Mouse (Mus musculus) ES-Bruce4 (cell line): ENCODE data around the gene Bbs12. TPM values are rescaled to one million over a fixed set of nuclear protein-coding genes. Genes with fewer than 3 reads are reported as not detected.

Experiments used
- H3K27ac ChIP-seq: 2 replicates; pipeline ENCODE4 v1.5.1; 2012; ENCODE audit warnings: low read length, inconsistent platforms; ENCODE audit not compliant: insufficient read depth
- H3K27me3 ChIP-seq: 2 replicates; pipeline ENCODE4 v1.6.1; 2012; ENCODE audit warnings: mild to moderate bottlenecking, low read length, inconsistent platforms; ENCODE audit not compliant: control insufficient read depth, poor library complexity, insufficient read depth, severe bottlenecking
- H3K36me3 ChIP-seq: 2 replicates; pipeline ENCODE4 v1.6.1; 2012; ENCODE audit warnings: inconsistent platforms, mild to moderate bottlenecking, low read length, moderate library complexity; ENCODE audit not compliant: control insufficient read depth, poor library complexity, insufficient read depth, severe bottlenecking
- H3K4me1 ChIP-seq: one replicate; pipeline ENCODE4 v1.8.1; 2011; ENCODE audit warnings: low read length; ENCODE audit not compliant: control insufficient read depth, insufficient read depth
- H3K4me3 ChIP-seq: 2 replicates; pipeline ENCODE4 v1.5.1; 2011; ENCODE audit warnings: low read depth, mild to moderate bottlenecking, low read length
- H3K9ac ChIP-seq: 2 replicates; pipeline ENCODE4 v1.6.1; 2012; ENCODE audit warnings: low read depth, mild to moderate bottlenecking, inconsistent platforms; ENCODE audit not compliant: poor library complexity, severe bottlenecking
- H3K9me3 ChIP-seq: replicated peaks from 2 replicates; pipeline ENCODE4 v1.6.1; 2012; ENCODE audit warnings: mild to moderate bottlenecking, low read length, inconsistent platforms; ENCODE audit not compliant: control insufficient read depth, poor library complexity, insufficient read depth, severe bottlenecking
- CTCF ChIP-seq: IDR thresholded peaks from one replicate; pipeline ENCODE4 v1.8.1; 2011; ENCODE audit warnings: low read depth, low read length
- EP300 ChIP-seq: IDR thresholded peaks from 2 replicates; pipeline ENCODE4 v1.6.1; 2011; ENCODE audit warnings: low read depth, low read length; ENCODE audit not compliant: insufficient read depth
- POLR2A ChIP-seq: IDR thresholded peaks from one replicate; pipeline ENCODE4 v1.8.1; 2011; ENCODE audit warnings: low read length; ENCODE audit not compliant: insufficient read depth
- polyA plus RNA-seq: library from polyadenylated mRNA; stranded (reverse); fragments of >200 nt; gene quantifications from 2 replicates; pipeline ENCODE4 v1.2.4, GENCODE M21; 2011; ENCODE audit warnings: low read depth; ENCODE audit not compliant: missing spikeins, insufficient read depth, insufficient read length

The Bbs12 gene
- polyA plus RNA-seq, 1 experiment, result 4.4 TPM

DNA sequence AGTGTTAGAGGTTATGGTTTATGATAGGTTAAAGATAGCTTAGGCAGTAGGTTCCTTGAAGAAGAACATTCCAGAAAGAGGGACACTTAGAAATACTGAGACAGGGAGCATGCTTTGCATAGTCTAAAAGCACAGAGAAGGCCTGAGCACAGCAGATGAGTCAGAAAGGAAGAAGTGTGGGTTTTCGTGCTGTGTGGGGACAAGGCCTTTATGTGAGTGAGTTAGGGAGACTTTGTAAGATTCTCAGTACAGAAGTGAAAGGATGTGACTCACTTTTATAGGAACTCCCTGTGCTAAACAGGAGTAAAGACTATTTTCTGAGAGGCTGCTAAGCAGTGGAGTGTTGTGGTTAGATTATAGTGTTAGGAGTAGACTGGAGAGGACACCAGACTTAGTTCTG lies 1.0 kb downstream of the Bbs12 start:
- H3K9ac ChIP-seq, result peak overlapping the region; percentile 73
- no peaks in the 10 kb centered on the region for H3K27me3 ChIP-seq
- H3K27ac ChIP-seq, result no peak overlapping the region
- H3K9me3 ChIP-seq, result no peaks in the 10 kb centered on the region
- H3K36me3 ChIP-seq, result no peaks in the 10 kb centered on the region
- H3K4me1 ChIP-seq, result peaks cover 5% of the 10 kb centered on the region
- no peak overlapping the region for H3K4me3 ChIP-seq
- TF ChIP-seq EP300 (no peak), CTCF (no peak), POLR2A (no peak)

DNA sequence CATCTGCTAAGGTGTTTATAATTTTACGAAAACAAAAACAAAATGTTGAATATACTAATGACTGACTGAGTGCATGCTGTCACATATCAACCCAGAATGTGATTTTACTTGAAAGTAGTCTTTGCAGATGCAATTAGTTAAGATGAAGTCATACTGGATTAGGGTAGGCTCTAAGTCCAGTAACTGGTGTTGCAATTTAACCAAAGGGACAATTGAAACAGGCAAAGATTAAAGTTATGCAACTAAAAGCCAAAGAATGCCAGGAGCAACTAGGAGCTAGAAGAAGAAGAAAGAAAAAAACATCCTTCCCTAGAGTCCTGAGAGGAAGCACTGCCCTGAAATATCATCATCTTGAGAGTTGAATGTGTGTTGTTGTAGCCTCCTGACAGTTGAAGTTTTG lies 3.9 kb downstream of the Bbs12 start:
- Histone ChIP-seq H3K4me1 (peaks cover 5% of the 10 kb centered on the region), H3K4me3 (no peak overlapping the region), H3K27me3 (no peaks in the 10 kb centered on the region)

DNA sequence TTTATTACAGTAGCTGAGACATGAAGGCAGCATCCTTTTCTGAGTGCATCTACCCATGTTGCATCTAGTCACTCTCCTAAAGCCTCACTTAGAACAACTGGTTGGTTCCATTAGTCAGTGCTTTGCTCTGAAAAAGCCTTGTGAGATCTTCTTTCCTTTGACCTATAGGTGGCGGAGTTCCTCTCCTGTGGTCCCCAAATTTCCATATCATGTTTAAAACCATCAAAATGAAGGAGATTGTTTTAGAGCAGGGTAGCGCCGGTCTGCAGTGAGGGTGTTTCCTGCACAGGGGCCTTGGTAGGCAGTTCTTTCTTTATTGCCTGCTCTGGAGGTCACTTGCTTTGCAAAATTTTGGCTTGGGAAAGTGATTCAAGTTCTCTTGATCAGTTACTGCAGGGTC lies 12.0 kb downstream of the Bbs12 start:
- no peaks in the 10 kb centered on the region for H3K4me1 ChIP-seq
- H3K27ac ChIP-seq, result no peak overlapping the region
- no peak overlapping the region for H3K4me3 ChIP-seq
- TF ChIP-seq EP300 (no peak), CTCF (no peak), POLR2A (no peak)
- H3K9me3 ChIP-seq, result no peaks in the 10 kb centered on the region
- H3K27me3 ChIP-seq, result no peaks in the 10 kb centered on the region
- no peak overlapping the region for H3K9ac ChIP-seq
- no peaks in the 10 kb centered on the region; the same call in 1 of the 2 replicates for H3K36me3 ChIP-seq

More for the DNA sequence above, 3.9 kb downstream of the Bbs12 start:
- no peaks in the 10 kb centered on the region for H3K9me3 ChIP-seq
- H3K36me3 ChIP-seq, result no peaks in the 10 kb centered on the region; the same call in 1 of the 2 replicates
- TF ChIP-seq EP300, result no peak
- no peak for TF ChIP-seq CTCF
- no peak for TF ChIP-seq POLR2A
- no peak overlapping the region for H3K27ac ChIP-seq
- H3K9ac ChIP-seq, result no peak overlapping the region

DNA sequence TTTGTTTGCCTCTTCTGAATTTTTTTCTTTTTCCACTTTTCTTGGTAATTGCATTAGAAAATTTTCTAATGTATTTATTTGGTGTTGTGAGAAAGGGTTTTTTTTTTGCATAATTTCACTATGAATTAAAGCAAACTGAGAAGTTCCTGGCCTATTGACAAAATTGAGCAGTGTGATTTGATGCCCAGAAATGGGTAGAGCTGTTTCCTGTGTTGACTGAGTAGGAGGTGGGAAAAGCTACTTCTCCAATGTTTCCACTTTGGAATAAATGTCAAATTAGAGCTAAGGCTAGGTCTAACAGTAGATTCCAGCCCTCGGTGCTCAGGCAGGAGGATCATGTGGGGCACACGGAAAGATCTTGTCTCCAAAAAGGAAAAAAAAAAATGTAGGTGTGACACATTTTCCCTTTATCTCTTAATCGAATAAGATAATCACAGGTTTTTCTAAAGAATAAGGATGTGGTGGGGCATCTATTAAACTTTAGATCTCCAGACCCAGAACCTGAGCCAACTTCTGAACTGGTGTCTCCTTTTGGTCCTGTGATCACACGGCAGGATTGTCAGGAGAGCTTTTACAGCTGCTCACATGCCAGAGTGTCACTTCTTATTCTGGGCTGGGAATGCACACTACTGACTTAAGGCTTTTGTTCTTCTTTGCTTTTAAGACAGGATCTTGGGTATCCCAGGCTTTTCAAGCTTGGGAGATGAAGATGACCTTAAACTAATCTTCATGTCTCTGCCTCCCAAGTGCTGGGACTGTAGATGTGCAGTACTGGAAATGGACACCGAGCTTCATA lies 13.2 kb downstream of the Bbs12 start:
- no peaks in the 10 kb centered on the region for H3K36me3 ChIP-seq
- no peak overlapping the region for H3K9ac ChIP-seq
- no peaks in the 10 kb centered on the region for H3K9me3 ChIP-seq
- H3K4me1 ChIP-seq, result no peaks in the 10 kb centered on the region
- TF ChIP-seq EP300 (no peak), CTCF (no peak), POLR2A (no peak)
- no peaks in the 10 kb centered on the region for H3K27me3 ChIP-seq
- no peak overlapping the region for H3K4me3 ChIP-seq
- H3K27ac ChIP-seq, result no peak overlapping the region

DNA sequence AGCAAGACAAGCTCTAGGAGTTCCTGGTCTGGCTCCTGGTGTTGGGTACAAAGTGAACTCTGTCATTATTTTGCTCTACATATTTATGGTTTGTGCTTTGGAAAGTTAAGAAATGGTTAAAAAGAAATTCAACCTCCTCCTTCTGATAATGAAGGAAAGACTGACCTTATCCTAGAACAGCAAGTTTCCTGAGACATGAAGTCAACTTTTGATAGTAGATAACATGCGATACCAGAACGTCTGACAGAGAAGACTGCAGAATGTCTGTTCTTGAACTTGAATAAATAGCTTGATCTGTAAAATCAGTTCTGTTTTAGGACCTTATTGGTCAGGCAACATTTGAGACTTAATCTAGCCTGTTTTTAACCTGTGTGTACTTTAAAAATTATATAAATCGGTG lies 14.3 kb downstream of the Bbs12 start:
- Histone ChIP-seq H3K27me3 (no peaks in the 10 kb centered on the region; the same call in 1 of the 2 replicates), H3K9me3 (no peaks in the 10 kb centered on the region), H3K27ac (no peak overlapping the region), H3K4me1 (no peaks in the 10 kb centered on the region), H3K36me3 (no peaks in the 10 kb centered on the region), H3K4me3 (no peak overlapping the region), H3K9ac (no peak overlapping the region)
- no peak for TF ChIP-seq EP300

DNA sequence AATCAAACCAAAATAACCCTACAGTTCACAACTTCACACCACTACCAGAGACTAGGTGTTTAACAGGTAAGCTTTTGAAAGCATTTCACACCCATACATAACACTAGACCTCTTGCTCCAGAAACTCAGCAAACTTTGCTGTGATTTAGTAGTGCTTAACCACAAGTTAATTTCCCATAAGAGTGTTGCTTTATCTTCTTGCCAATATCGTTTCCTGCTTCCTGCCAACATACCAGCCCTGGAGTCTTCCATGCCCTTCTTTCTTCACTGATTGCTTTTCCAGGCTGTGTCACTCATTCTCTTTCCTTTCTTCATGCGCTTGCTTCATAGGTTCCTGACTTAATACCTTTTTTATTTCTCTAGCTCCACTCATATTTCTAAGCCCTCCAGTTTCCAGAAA lies 16.1 kb downstream of the Bbs12 start:
- Histone ChIP-seq H3K9ac (no peak overlapping the region), H3K4me1 (no peaks in the 10 kb centered on the region), H3K36me3 (no peaks in the 10 kb centered on the region), H3K27me3 (no peaks in the 10 kb centered on the region; the same call in 1 of the 2 replicates), H3K9me3 (no peaks in the 10 kb centered on the region), H3K4me3 (no peak overlapping the region), H3K27ac (no peak overlapping the region)
- TF ChIP-seq CTCF, result no peak
- TF ChIP-seq POLR2A, result no peak
- no peak for TF ChIP-seq EP300
